ENCODE assay signal across 25 mouse cellular contexts in the genomic region with DNA sequence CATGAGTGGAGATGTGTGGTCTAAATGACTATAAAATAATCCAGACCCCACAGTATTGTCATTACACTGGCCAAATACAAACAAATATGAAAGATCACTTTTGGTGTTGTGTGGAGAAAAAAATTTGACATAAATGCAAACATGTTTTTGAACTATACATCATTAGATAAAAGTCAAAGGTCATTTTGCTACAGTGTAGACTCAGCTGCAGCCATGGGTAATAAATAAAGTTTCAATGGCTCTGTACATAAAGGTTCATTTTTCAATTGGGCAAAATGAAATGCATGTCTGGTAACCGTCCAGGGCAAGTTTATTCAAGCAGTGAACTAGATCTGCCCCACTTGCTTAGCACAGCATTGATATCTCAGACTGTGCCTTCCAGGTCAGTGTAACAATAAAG.
DNase-seq lines count a peak whose midpoint lies in the region; ATAC-seq and TF ChIP-seq lines count a peak whose summit lies in the region.
"Had no signal": no experiment of that assay in that cellular context is flagged by ENCODE, and none has a peak within 500 bp of the region (broad histone marks: within the 10 kb centered on the region; RNA-seq: fewer than 3 reads in every experiment).

No protein-coding gene starts in this region.

- H3K4me2 ChIP-seq in lung, embryonic 15.5 days, result no peak overlapping the region
- no peak overlapping the region for H3K4me2 ChIP-seq in lung, postnatal 0 days (replicated peaks; ENCODE audit: low read depth, low read length)
- H3K4me2 ChIP-seq in neural tube, embryonic 11.5 days (ENCODE audit: low read depth), result no peak overlapping the region
- no peak overlapping the region for H3K4me2 ChIP-seq in neural tube, embryonic 15.5 days
- H3K4me2 ChIP-seq: embryonic facial prominence, embryonic 12.5 days; forebrain, embryonic 13.5 days; forebrain, embryonic 15.5 days had no signal

- H3K4me3 ChIP-seq in lung, embryonic 15.5 days, result no peak overlapping the region
- H3K4me3 ChIP-seq in lung, postnatal 0 days (ENCODE audit: low read depth, low read length), result no peak overlapping the region
- H3K4me3 ChIP-seq in neural tube, embryonic 11.5 days (ENCODE audit: low read depth, low read length), result no peak overlapping the region
- H3K4me3 ChIP-seq in neural tube, embryonic 15.5 days (replicated peaks), result no peak overlapping the region
- H3K4me3 ChIP-seq: embryonic facial prominence, embryonic 10.5 days; embryonic facial prominence, embryonic 12.5 days; forebrain, embryonic 13.5 days; forebrain, embryonic 15.5 days had no signal

- H3K9me3 ChIP-seq in lung, embryonic 15.5 days, result no peaks in the 10 kb centered on the region
- H3K9me3 ChIP-seq in lung, postnatal 0 days (ENCODE audit: low read length), result no peaks in the 10 kb centered on the region
- H3K9me3 ChIP-seq in neural tube, embryonic 11.5 days (ENCODE audit: control insufficient read depth, low read length), result no peaks in the 10 kb centered on the region
- H3K9me3 ChIP-seq in neural tube, embryonic 15.5 days (replicated peaks), result no peaks in the 10 kb centered on the region
- H3K9me3 ChIP-seq: embryonic facial prominence, embryonic 10.5 days; embryonic facial prominence, embryonic 12.5 days; forebrain, embryonic 13.5 days; forebrain, embryonic 15.5 days had no signal

- TF ChIP-seq EP300 in lung, postnatal 0 days (IDR thresholded peaks at IDR 0.05), result no peak

- no peak overlapping the region for H3K27ac ChIP-seq in lung, embryonic 15.5 days
- no peak overlapping the region for H3K27ac ChIP-seq in lung, postnatal 0 days (ENCODE audit: low read length)
- no peak overlapping the region for H3K27ac ChIP-seq in neural tube, embryonic 11.5 days (ENCODE audit: low read depth, low read length)
- no peak overlapping the region for H3K27ac ChIP-seq in neural tube, embryonic 15.5 days (replicated peaks)
- H3K27ac ChIP-seq: embryonic facial prominence, embryonic 10.5 days; embryonic facial prominence, embryonic 12.5 days; forebrain, embryonic 13.5 days; forebrain, embryonic 15.5 days had no signal

- WGBS in lung, embryonic 15.5 days, result 32% methylated on average over 1 of the region's 1 CpGs
- WGBS in lung, postnatal 0 days, result 55% methylated on average over 1 of the region's 1 CpGs
- 50% methylated on average over 1 of the region's 1 CpGs for WGBS in neural tube, embryonic 11.5 days
- WGBS in neural tube, embryonic 15.5 days, result 59% methylated on average over 1 of the region's 1 CpGs

- H3K4me1 ChIP-seq in lung, embryonic 15.5 days, result no peaks in the 10 kb centered on the region
- H3K4me1 ChIP-seq in lung, postnatal 0 days (ENCODE audit: insufficient read depth, low read depth, low read length), result no peaks in the 10 kb centered on the region
- no peaks in the 10 kb centered on the region for H3K4me1 ChIP-seq in neural tube, embryonic 11.5 days (ENCODE audit: control insufficient read depth, insufficient read depth, low read length)
- no peaks in the 10 kb centered on the region for H3K4me1 ChIP-seq in neural tube, embryonic 15.5 days
- H3K4me1 ChIP-seq: embryonic facial prominence, embryonic 10.5 days; forebrain, embryonic 13.5 days; forebrain, embryonic 15.5 days had no signal

- no peak for TF ChIP-seq CTCF in lung, postnatal 0 days (IDR thresholded peaks at IDR 0.05)

- no peak overlapping the region for H3K9ac ChIP-seq in lung, embryonic 15.5 days
- H3K9ac ChIP-seq in lung, postnatal 0 days (replicated peaks; ENCODE audit: low read depth), result no peak overlapping the region
- no peak overlapping the region for H3K9ac ChIP-seq in neural tube, embryonic 11.5 days (ENCODE audit: low read length)
- H3K9ac ChIP-seq in neural tube, embryonic 15.5 days (replicated peaks), result no peak overlapping the region
- H3K9ac ChIP-seq: embryonic facial prominence, embryonic 12.5 days; forebrain, embryonic 13.5 days; forebrain, embryonic 15.5 days; forebrain, postnatal 0 days had no signal

- ATAC-seq in lung, embryonic 15.5 days (ENCODE audit: borderline replicate concordance, extremely low read depth, low FRiP score, low TSS enrichment), result peak; percentile 27; the same call in 1 of the 2 replicates
- ATAC-seq in lung, postnatal 0 days, result no peak
- ATAC-seq in neural tube, embryonic 11.5 days (ENCODE audit: insufficient read depth, low FRiP score, low TSS enrichment), result peak; percentile 41; the same call in 1 of the 2 replicates
- ATAC-seq in neural tube, embryonic 15.5 days (ENCODE audit: low FRiP score), result no peak
- ATAC-seq: activated CD4-positive, CD25-positive, alpha-beta regulatory T cell, adult 4 months; CD4-positive, CD25-positive, alpha-beta regulatory T cell, adult 4 months; forebrain, embryonic 13.5 days; forebrain, embryonic 15.5 days; forebrain, postnatal 0 days; Patski had no signal

- no peaks in the 10 kb centered on the region for H3K36me3 ChIP-seq in lung, embryonic 15.5 days
- H3K36me3 ChIP-seq in lung, postnatal 0 days (ENCODE audit: insufficient read depth, low read length), result no peaks in the 10 kb centered on the region
- no peaks in the 10 kb centered on the region for H3K36me3 ChIP-seq in neural tube, embryonic 11.5 days (ENCODE audit: control insufficient read depth, insufficient read depth, low read length)
- no peaks in the 10 kb centered on the region for H3K36me3 ChIP-seq in neural tube, embryonic 15.5 days
- H3K36me3 ChIP-seq: embryonic facial prominence, embryonic 10.5 days; embryonic facial prominence, embryonic 12.5 days; forebrain, embryonic 15.5 days; G1E had no signal

- DNase-seq in heart, adult 11 months, result peak; percentile 33
- DNase-seq in heart, adult 8-10 months (ENCODE audit: low spot score), result no peak
- no peak for DNase-seq in lung, postnatal 0 days (ENCODE audit: low spot score)
- no peak for DNase-seq in neural tube, embryonic 11.5 days (ENCODE audit: low spot score)
- DNase-seq: adrenal gland, adult 2 months; adrenal gland, postnatal 10 days; adrenal gland, postnatal 25 days; B cell, adult 2 months; cerebellum, adult 11-12 months; cerebellum, adult 2 months; cerebellum, adult 9-10 months; cerebellum, postnatal 10 days; cerebellum, postnatal 25 days; forebrain, postnatal 0 days had no signal

- no peaks in the 10 kb centered on the region for H3K27me3 ChIP-seq in lung, embryonic 15.5 days
- no peaks in the 10 kb centered on the region for H3K27me3 ChIP-seq in lung, postnatal 0 days (replicated peaks; ENCODE audit: insufficient read depth, low read length)
- H3K27me3 ChIP-seq in neural tube, embryonic 11.5 days (ENCODE audit: control insufficient read depth, insufficient read depth, low read length), result no peaks in the 10 kb centered on the region
- no peaks in the 10 kb centered on the region for H3K27me3 ChIP-seq in neural tube, embryonic 15.5 days (replicated peaks)
- H3K27me3 ChIP-seq: CH12.LX; embryonic facial prominence, embryonic 12.5 days; forebrain, embryonic 13.5 days; forebrain, embryonic 15.5 days had no signal

Comparison
In these comparisons a context has a peak if more than half of its experiments do, and no peak if none do; other contexts are left out.
1. ATAC-seq: peak in lung, embryonic 15.5 days (single experiment) and neural tube, embryonic 11.5 days (single experiment); none in lung, postnatal 0 days (single experiment) and neural tube, embryonic 15.5 days (single experiment).